Comparison of ENCODE assay signal across 27 mouse cellular contexts in genomic region chr14:107214391-107214790, GRCm38 (mm10).
DNase-seq lines count a peak whose midpoint lies in the region; ATAC-seq and TF ChIP-seq lines count a peak whose summit lies in the region.
"Had no signal": no experiment of that assay in that cellular context is flagged by ENCODE, and none has a peak within 500 bp of the region (broad histone marks: within the 10 kb centered on the region; RNA-seq: fewer than 3 reads in every experiment).

No protein-coding gene starts in this region.

- DNase-seq in kidney, postnatal 10 days, result peak; percentile 3
- no peak for DNase-seq in kidney, adult 2 months
- peak; percentile 73 for DNase-seq in A20 (ENCODE audit: low read depth, low spot score)
- DNase-seq in brain, embryonic 14.5 days (ENCODE audit: low read depth), result peak; percentile 34
- DNase-seq in retina, embryonic 14.5 days (ENCODE audit: low spot score), result peak; percentile 28
- DNase-seq in lung, postnatal 4 days, result no peak
- DNase-seq: adrenal gland, adult 8-10 months; cerebellum, adult 11 months; cerebellum, adult 9-10 months; cerebellum, postnatal 36 days; forebrain, postnatal 0 days; gastrocnemius, postnatal 14 days; kidney, adult 11 months; kidney, postnatal 36 days; thymus, adult 2 months; thymus, postnatal 36 days had no signal

- ATAC-seq in CD4-positive, CD25-positive, alpha-beta regulatory T cell, adult 4 months, result no peak
- ATAC-seq: forebrain, postnatal 0 days had no signal

- H3K4me1 ChIP-seq in kidney, adult 2 months (ENCODE audit: control insufficient read depth, insufficient read depth, low read length), result no peaks in the 10 kb centered on the region
- H3K4me1 ChIP-seq: embryonic facial prominence, embryonic 10.5 days; embryonic facial prominence, embryonic 15.5 days; heart, embryonic 10.5 days; heart, embryonic 15.5 days; hindbrain, embryonic 12.5 days; kidney, embryonic 15.5 days; limb, embryonic 13.5 days; lung, embryonic 15.5 days had no signal

- no peak for TF ChIP-seq CTCF in kidney, adult 2 months (conservative IDR thresholded peaks at IDR 0.05; ENCODE audit: insufficient read depth, insufficient read length, low read depth, low read length)
- no peak for TF ChIP-seq CTCF in brain, embryonic 14.5 days (IDR thresholded peaks at IDR 0.05; ENCODE audit: borderline replicate concordance, extremely low read depth, insufficient read depth, insufficient read length)

- H3K4me3 ChIP-seq in kidney, adult 2 months (ENCODE audit: insufficient read depth, low read depth, low read length), result no peak overlapping the region
- H3K4me3 ChIP-seq: embryonic facial prominence, embryonic 10.5 days; embryonic facial prominence, embryonic 15.5 days; forebrain, embryonic 12.5 days; heart, embryonic 10.5 days; heart, embryonic 15.5 days; hindbrain, embryonic 12.5 days; kidney, embryonic 15.5 days; layer of hippocampus, adult 2 months; limb, embryonic 13.5 days; lung, embryonic 15.5 days had no signal

- 84% methylated on average over 2 of the region's 2 CpGs for WGBS in kidney, adult 2 months

- H3K36me3 ChIP-seq in kidney, adult 2 months (ENCODE audit: control insufficient read depth, insufficient read depth, low read length), result no peaks in the 10 kb centered on the region
- H3K36me3 ChIP-seq: embryonic facial prominence, embryonic 10.5 days; embryonic facial prominence, embryonic 15.5 days; forebrain, embryonic 12.5 days; heart, embryonic 10.5 days; heart, embryonic 15.5 days; hindbrain, embryonic 12.5 days; kidney, embryonic 15.5 days; limb, embryonic 13.5 days; lung, embryonic 15.5 days had no signal

- H3K27me3 ChIP-seq in kidney, adult 2 months (replicated peaks; ENCODE audit: control insufficient read depth, insufficient read depth, low read length), result no peaks in the 10 kb centered on the region
- H3K27me3 ChIP-seq: embryonic facial prominence, embryonic 15.5 days; forebrain, embryonic 12.5 days; heart, embryonic 15.5 days; hindbrain, embryonic 12.5 days; kidney, embryonic 15.5 days; limb, embryonic 13.5 days; lung, embryonic 15.5 days had no signal

- no peak for TF ChIP-seq POLR2A in kidney, adult 2 months (IDR thresholded peaks at IDR 0.05; ENCODE audit: low read depth, low read length)
- no peak for TF ChIP-seq POLR2A in brain, embryonic 14.5 days (IDR thresholded peaks at IDR 0.05; ENCODE audit: borderline replicate concordance, extremely low read depth, insufficient read depth, insufficient read length, poor library complexity, severe bottlenecking)

- H3K27ac ChIP-seq in kidney, adult 2 months (ENCODE audit: insufficient read depth, low read depth, low read length), result no peak overlapping the region
- H3K27ac ChIP-seq: embryonic facial prominence, embryonic 10.5 days; embryonic facial prominence, embryonic 15.5 days; forebrain, embryonic 12.5 days; heart, embryonic 10.5 days; heart, embryonic 15.5 days; hindbrain, embryonic 12.5 days; kidney, embryonic 15.5 days; layer of hippocampus, adult 2 months; limb, embryonic 13.5 days; lung, embryonic 15.5 days had no signal

Comparison
In these comparisons a context has a peak if more than half of its experiments do, and no peak if none do; other contexts are left out.
1. DNase-seq: peak in kidney, postnatal 10 days (single experiment), A20 (single experiment), brain, embryonic 14.5 days (single experiment) and retina, embryonic 14.5 days (single experiment); none in kidney, adult 2 months (single experiment) and lung, postnatal 4 days (0 of 2).